Mouse (Mus musculus) CH12.LX (cell line): ENCODE measurements around the gene Pin1.

Experiments used
- CHD1 ChIP-seq: IDR thresholded peaks from 2 replicates; pipeline ENCODE4 v1.6.1; 2012; ENCODE audit warnings: low read depth, low read length, improper control_type of control experiment, inconsistent platforms
- CTCF ChIP-seq, 2 experiments: IDR thresholded peaks in 1 of 2; conservative IDR thresholded peaks in 1 of 2; 2 replicates each; pipeline ENCODE4 v1.5.1; 2011 to 2012; ENCODE audit warnings: low read depth in 2 of 2, low read length in 2 of 2, improper control_type of control experiment in 1 of 2, inconsistent platforms in 1 of 2, mild to moderate bottlenecking in 1 of 2, moderate library complexity in 1 of 2
- EP300 ChIP-seq: IDR thresholded peaks from 2 replicates; pipeline ENCODE4 v1.6.1; 2011; ENCODE audit warnings: low read length, improper control_type of control experiment
- JUND ChIP-seq: conservative IDR thresholded peaks from 2 replicates; pipeline ENCODE4 v1.6.1; 2011; ENCODE audit warnings: low read depth, low read length, improper control_type of control experiment
- TBP ChIP-seq: conservative IDR thresholded peaks from 2 replicates; pipeline ENCODE4 v1.6.1; 2011; ENCODE audit warnings: low read depth, low read length, improper control_type of control experiment

DNA sequence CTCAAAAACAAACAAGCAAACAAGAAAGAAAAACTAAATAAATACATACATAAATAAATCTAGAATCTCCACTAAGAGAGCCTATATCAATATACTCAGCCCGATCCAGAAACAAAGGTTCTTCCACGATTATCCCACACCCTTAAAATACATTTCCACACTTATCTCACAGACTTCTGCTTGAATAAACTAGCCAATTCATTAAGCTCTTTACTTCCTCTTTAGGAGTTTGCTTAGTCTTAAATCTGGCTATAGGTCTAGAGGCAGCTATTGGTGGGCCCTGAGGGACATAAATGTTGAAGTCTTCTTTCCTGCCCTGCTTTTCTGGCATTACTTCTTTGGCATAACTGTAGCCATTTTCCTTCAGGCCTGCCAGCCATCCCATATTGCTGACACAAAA lies 20.6 kb upstream of the Pin1 start:
- TF ChIP-seq CTCF (conservative IDR thresholded peaks at IDR 0.05 in 1 of 2, IDR thresholded peaks at IDR 0.05 in 1 of 2; ENCODE audit: low read depth in 2 of 2, low read length in 2 of 2) (no peak), EP300 (no peak), TBP (no peak), CHD1 (no peak), JUND (no peak)
